In the genomic region with DNA sequence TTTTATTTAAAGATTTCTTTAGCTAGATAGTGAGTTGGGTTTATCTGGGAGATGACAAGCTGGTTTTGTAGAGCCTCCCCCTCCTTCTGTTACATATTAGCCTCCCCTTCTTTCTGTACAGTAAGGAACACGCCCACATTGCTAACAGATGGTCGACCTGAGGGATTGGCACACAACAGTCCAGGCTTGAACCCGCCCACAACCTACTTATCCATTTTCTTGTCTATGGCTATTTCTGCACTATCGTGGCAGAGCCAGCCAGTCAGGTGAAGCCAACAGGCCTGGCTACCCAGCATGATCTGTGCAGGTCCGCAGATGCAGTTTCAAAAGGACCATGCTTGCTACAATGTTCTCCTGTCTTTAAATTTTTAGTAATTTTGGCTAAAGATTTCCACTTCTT, we compare ENCODE assay signal across 18 mouse cellular contexts. TPM values are rescaled to one million over a fixed set of nuclear protein-coding genes. Genes with fewer than 3 reads are reported as not detected.
DNase-seq lines count a peak whose midpoint lies in the region; ATAC-seq lines count a peak whose summit lies in the region.
"Had no signal": no experiment of that assay in that cellular context is flagged by ENCODE, and none has a peak within 500 bp of the region (broad histone marks: within the 10 kb centered on the region; RNA-seq: fewer than 3 reads in every experiment).

No protein-coding gene starts in this region.

- H3K36me3 ChIP-seq in forebrain, embryonic 14.5 days (ENCODE audit: control insufficient read depth, insufficient read depth, low read length) = no peaks in the 10 kb centered on the region
- no peaks in the 10 kb centered on the region for H3K36me3 ChIP-seq in forebrain, embryonic 12.5 days (replicated peaks)
- no peaks in the 10 kb centered on the region for H3K36me3 ChIP-seq in stomach, embryonic 15.5 days
- H3K36me3 ChIP-seq: embryonic facial prominence, embryonic 15.5 days; G1E; liver, embryonic 13.5 days had no signal

- H3K4me2 ChIP-seq in forebrain, embryonic 14.5 days (ENCODE audit: low read length) = no peak overlapping the region
- H3K4me2 ChIP-seq in forebrain, embryonic 12.5 days = no peak overlapping the region
- H3K4me2 ChIP-seq in stomach, embryonic 15.5 days = no peak overlapping the region
- H3K4me2 ChIP-seq: embryonic facial prominence, embryonic 15.5 days; heart, embryonic 11.5 days; hindbrain, embryonic 14.5 days; liver, embryonic 13.5 days had no signal

- no peak overlapping the region for H3K9ac ChIP-seq in forebrain, embryonic 14.5 days (ENCODE audit: low read length)
- no peak overlapping the region for H3K9ac ChIP-seq in forebrain, embryonic 12.5 days
- no peak overlapping the region for H3K9ac ChIP-seq in stomach, embryonic 15.5 days
- H3K9ac ChIP-seq: embryonic facial prominence, embryonic 15.5 days; hindbrain, embryonic 14.5 days; liver, embryonic 13.5 days had no signal

- WGBS in forebrain, embryonic 14.5 days = 73% methylated on average over 5 of the region's 5 CpGs
- WGBS in forebrain, embryonic 12.5 days = 82% methylated on average over 5 of the region's 5 CpGs
- WGBS in stomach, embryonic 15.5 days = 62% methylated on average over 5 of the region's 5 CpGs

- no peak for DNase-seq in forebrain, embryonic 14.5 days (ENCODE audit: low spot score)
- peak; percentile 54 to 67 for DNase-seq in left cerebral cortex, adult 18-20 months (ENCODE audit: low spot score in 2 of 2)
- DNase-seq in left cerebral cortex, adult 11 months (ENCODE audit: low spot score) = no peak
- DNase-seq in cerebellum, adult 8-10 months = peak; percentile 56
- no peak for DNase-seq in layer of hippocampus, postnatal 14 days (ENCODE audit: low spot score in 2 of 2)
- DNase-seq in ovary, postnatal 10 days (ENCODE audit: low spot score) = no peak
- DNase-seq: gastrocnemius, adult 2 months; liver, embryonic 13.5 days; lung, postnatal 4 days; thymus, adult 2 months had no signal

- no peak overlapping the region for H3K27ac ChIP-seq in forebrain, embryonic 14.5 days (ENCODE audit: low read depth, low read length)
- no peak overlapping the region for H3K27ac ChIP-seq in forebrain, embryonic 12.5 days
- no peak overlapping the region for H3K27ac ChIP-seq in stomach, embryonic 15.5 days
- H3K27ac ChIP-seq: embryonic facial prominence, embryonic 15.5 days; gastrocnemius, adult 2 months; hindbrain, embryonic 14.5 days; kidney, postnatal 0 days; left cerebral cortex, adult 2 months; liver, embryonic 13.5 days had no signal

- no peaks in the 10 kb centered on the region for H3K9me3 ChIP-seq in forebrain, embryonic 14.5 days (replicated peaks; ENCODE audit: control insufficient read depth, low read length)
- no peaks in the 10 kb centered on the region for H3K9me3 ChIP-seq in forebrain, embryonic 12.5 days
- H3K9me3 ChIP-seq in stomach, embryonic 15.5 days = no peaks in the 10 kb centered on the region
- H3K9me3 ChIP-seq: embryonic facial prominence, embryonic 15.5 days; G1E; liver, embryonic 13.5 days had no signal

- peak; percentile 65; the same call in 1 of the 2 replicates for ATAC-seq in forebrain, embryonic 14.5 days
- no peak for ATAC-seq in forebrain, embryonic 12.5 days (ENCODE audit: low FRiP score)
- ATAC-seq in stomach, embryonic 15.5 days (ENCODE audit: insufficient read depth, low FRiP score, low read depth) = peak; percentile 32; the same call in 1 of the 2 replicates

- H3K4me1 ChIP-seq in forebrain, embryonic 14.5 days (ENCODE audit: control insufficient read depth, insufficient read depth, low read length) = peaks cover 2% of the 10 kb centered on the region; the same call in 1 of the 2 replicates
- H3K4me1 ChIP-seq in forebrain, embryonic 12.5 days = peaks cover 7% of the 10 kb centered on the region; the same call in 1 of the 2 replicates
- H3K4me1 ChIP-seq in stomach, embryonic 15.5 days = no peaks in the 10 kb centered on the region
- H3K4me1 ChIP-seq: liver, embryonic 13.5 days had no signal

- no peaks in the 10 kb centered on the region for H3K27me3 ChIP-seq in forebrain, embryonic 14.5 days (replicated peaks; ENCODE audit: control insufficient read depth, insufficient read depth, low read length)
- H3K27me3 ChIP-seq in forebrain, embryonic 12.5 days = no peaks in the 10 kb centered on the region
- H3K27me3 ChIP-seq in stomach, embryonic 15.5 days (replicated peaks) = no peaks in the 10 kb centered on the region
- H3K27me3 ChIP-seq: embryonic facial prominence, embryonic 15.5 days; liver, embryonic 13.5 days had no signal

- H3K4me3 ChIP-seq in forebrain, embryonic 14.5 days (ENCODE audit: low read depth, low read length) = no peak overlapping the region
- no peak overlapping the region for H3K4me3 ChIP-seq in forebrain, embryonic 12.5 days (replicated peaks)
- no peak overlapping the region for H3K4me3 ChIP-seq in stomach, embryonic 15.5 days (replicated peaks)
- H3K4me3 ChIP-seq: embryonic facial prominence, embryonic 15.5 days; gastrocnemius, adult 2 months; left cerebral cortex, adult 2 months; liver, embryonic 13.5 days had no signal

RNA-seq across cellular contexts. Expression of a gene that starts 21.0 kb away (rescaled TPM):
- 20.5 and 25.6 TPM in 2 replicates for polyA plus RNA-seq in forebrain, embryonic 14.5 days (2014; fragmentation: Nextera tagmentation; extraction: Ambion mirVana)
- polyA plus RNA-seq in forebrain, embryonic 12.5 days (2016; fragmentation: Nextera tagmentation; extraction: Ambion mirVana) = 17.8 and 18.0 TPM in 2 replicates
- 10 to 100 TPM; 39.6 to 40.9 TPM for total RNA-seq in left cerebral cortex, adult 18-20 months (2021)
- 44.7 and 58.3 TPM in 2 replicates for polyA plus RNA-seq in stomach, embryonic 15.5 days (2015; fragmentation: Nextera tagmentation; extraction: Ambion mirVana)
- 10 to 100 TPM; 23.9 to 24.4 TPM for total RNA-seq in layer of hippocampus, postnatal 14 days (2021)

RNA-seq across cellular contexts. Expression of a gene that starts 54.0 kb away (rescaled TPM):
- polyA plus RNA-seq in forebrain, embryonic 14.5 days (2014; fragmentation: Nextera tagmentation; extraction: Ambion mirVana) = 235 and 238 TPM in 2 replicates
- 348 and 361 TPM in 2 replicates for polyA plus RNA-seq in forebrain, embryonic 12.5 days (2016; fragmentation: Nextera tagmentation; extraction: Ambion mirVana)
- total RNA-seq in left cerebral cortex, adult 18-20 months (2021) = 100 to 1,000 TPM; 234 to 248 TPM
- polyA plus RNA-seq in stomach, embryonic 15.5 days (2015; fragmentation: Nextera tagmentation; extraction: Ambion mirVana) = 188 and 214 TPM in 2 replicates
- 100 to 1,000 TPM; 164 to 177 TPM for total RNA-seq in layer of hippocampus, postnatal 14 days (2021)

Comparison
In these comparisons a context has a peak if more than half of its experiments do, and no peak if none do; other contexts are left out.
1. DNase-seq: peak in left cerebral cortex, adult 18-20 months (2 of 2) and cerebellum, adult 8-10 months (single experiment); none in forebrain, embryonic 14.5 days (single experiment), left cerebral cortex, adult 11 months (single experiment), layer of hippocampus, postnatal 14 days (0 of 2) and ovary, postnatal 10 days (single experiment).